Mouse (Mus musculus) spleen, adult 2 months (tissue): ENCODE measurements around the gene Taok3.

ENCODE experiments used
- CTCF ChIP-seq: fragments of 200-500 bp; IDR thresholded peaks from 2 replicates; pipeline ENCODE4 v1.5.1; 2011; ENCODE audit warnings: mild to moderate bottlenecking, inconsistent platforms; ENCODE audit not compliant: insufficient read depth, insufficient read length, insufficient replicate concordance; ENCODE audit errors: extremely low read depth
- POLR2A ChIP-seq: fragments of 200-500 bp; IDR thresholded peaks from 2 replicates; pipeline ENCODE4 v1.6.1; 2011; ENCODE audit warnings: low read depth, low read length, inconsistent platforms

- TF ChIP-seq POLR2A (no peak), CTCF (no peak)
These were observed 62.0 kb downstream of the Taok3 start for GRCm38 (mm10) chr5:117181921-117182320.
